In genomic region chr11:67652194-67652892, GRCm38 (mm10) we compare ENCODE assay signal across 9 mouse cellular contexts. TPM values are rescaled to one million over a fixed set of nuclear protein-coding genes. Genes with fewer than 3 reads are reported as not detected.
A peak's percentile ranks its signal among the peaks of the same experiment; 100 is the strongest.
DNase-seq lines count a peak whose midpoint lies in the region; ATAC-seq lines count a peak whose summit lies in the region.
"Had no signal": no experiment of that assay in that cellular context is flagged by ENCODE, and none has a peak within 500 bp of the region (broad histone marks: within the 10 kb centered on the region; RNA-seq: fewer than 3 reads in every experiment).

No protein-coding gene starts in this region.

- no peak overlapping the region for H3K9ac ChIP-seq in embryonic facial prominence, embryonic 12.5 days

- H3K4me3 ChIP-seq in embryonic facial prominence, embryonic 12.5 days = no peak overlapping the region
- H3K4me3 ChIP-seq in limb, embryonic 10.5 days = no peak overlapping the region

- no peak overlapping the region for H3K27ac ChIP-seq in embryonic facial prominence, embryonic 12.5 days
- H3K27ac ChIP-seq in limb, embryonic 10.5 days = no peak overlapping the region

- no peak for ATAC-seq in embryonic facial prominence, embryonic 12.5 days (ENCODE audit: insufficient number of reproducible peaks, insufficient read depth, low FRiP score, low TSS enrichment)

- DNase-seq in adrenal gland, postnatal 25 days = peak; percentile 26
- DNase-seq in adrenal gland, postnatal 36 days = no peak
- DNase-seq in ovary, postnatal 14 days (ENCODE audit: low spot score) = peak; percentile 21
- no peak for DNase-seq in ovary, postnatal 10 days (ENCODE audit: low spot score)
- DNase-seq in limb, embryonic 10.5 days (ENCODE audit: low spot score) = peak; percentile 65
- DNase-seq in retina, embryonic 14.5 days (ENCODE audit: low spot score) = peak; percentile 84
- DNase-seq in urinary bladder, postnatal 14 days (ENCODE audit: low spot score) = no peak

- no peaks in the 10 kb centered on the region for H3K36me3 ChIP-seq in embryonic facial prominence, embryonic 12.5 days
- no peaks in the 10 kb centered on the region for H3K36me3 ChIP-seq in limb, embryonic 10.5 days

- H3K9me3 ChIP-seq in embryonic facial prominence, embryonic 12.5 days = no peaks in the 10 kb centered on the region
- no peaks in the 10 kb centered on the region for H3K9me3 ChIP-seq in limb, embryonic 10.5 days (replicated peaks)

- peaks cover 8% of the 10 kb centered on the region for H3K4me1 ChIP-seq in embryonic facial prominence, embryonic 12.5 days
- H3K4me1 ChIP-seq in limb, embryonic 10.5 days = peaks cover 18% of the 10 kb centered on the region

- 16% methylated on average over 14 of the region's 14 CpGs for WGBS in embryonic facial prominence, embryonic 12.5 days
- WGBS in limb, embryonic 10.5 days = 21% methylated on average over 14 of the region's 14 CpGs

- peak overlapping the region; percentile 27 for H3K4me2 ChIP-seq in embryonic facial prominence, embryonic 12.5 days (replicated peaks)

- H3K27me3 ChIP-seq in embryonic facial prominence, embryonic 12.5 days = no peaks in the 10 kb centered on the region
- no peaks in the 10 kb centered on the region for H3K27me3 ChIP-seq in limb, embryonic 10.5 days (ENCODE audit: low read depth, poor library complexity, severe bottlenecking)

RNA-seq across cellular contexts. Expression of gene Rcvrn, which starts 42.8 kb away (rescaled TPM):
- not detected in 2 replicates for total RNA-seq in adrenal gland, postnatal 25 days (2021)
- under 1 TPM in 1 of 2 experiments, not detected in 1; 0.40 TPM for total RNA-seq in adrenal gland, postnatal 36 days (2021)
- polyA plus RNA-seq in embryonic facial prominence, embryonic 12.5 days (2016; fragmentation: Nextera tagmentation; extraction: Ambion mirVana) = not detected in 2 replicates
- not detected in 2 replicates for polyA plus RNA-seq in limb, embryonic 10.5 days (2016; fragmentation: Nextera tagmentation; extraction: Ambion mirVana)
- total RNA-seq: heart, postnatal 10 days had no signal

Comparison
In these comparisons a context has a peak if more than half of its experiments do, and no peak if none do; other contexts are left out.
1. DNase-seq: peak in adrenal gland, postnatal 25 days (single experiment), ovary, postnatal 14 days (single experiment), limb, embryonic 10.5 days (single experiment) and retina, embryonic 14.5 days (single experiment); none in adrenal gland, postnatal 36 days (0 of 2), ovary, postnatal 10 days (single experiment) and urinary bladder, postnatal 14 days (single experiment).